Mouse (Mus musculus): Measurements from ENCODE around the gene Metap1.

Metap1 gene

DNA sequence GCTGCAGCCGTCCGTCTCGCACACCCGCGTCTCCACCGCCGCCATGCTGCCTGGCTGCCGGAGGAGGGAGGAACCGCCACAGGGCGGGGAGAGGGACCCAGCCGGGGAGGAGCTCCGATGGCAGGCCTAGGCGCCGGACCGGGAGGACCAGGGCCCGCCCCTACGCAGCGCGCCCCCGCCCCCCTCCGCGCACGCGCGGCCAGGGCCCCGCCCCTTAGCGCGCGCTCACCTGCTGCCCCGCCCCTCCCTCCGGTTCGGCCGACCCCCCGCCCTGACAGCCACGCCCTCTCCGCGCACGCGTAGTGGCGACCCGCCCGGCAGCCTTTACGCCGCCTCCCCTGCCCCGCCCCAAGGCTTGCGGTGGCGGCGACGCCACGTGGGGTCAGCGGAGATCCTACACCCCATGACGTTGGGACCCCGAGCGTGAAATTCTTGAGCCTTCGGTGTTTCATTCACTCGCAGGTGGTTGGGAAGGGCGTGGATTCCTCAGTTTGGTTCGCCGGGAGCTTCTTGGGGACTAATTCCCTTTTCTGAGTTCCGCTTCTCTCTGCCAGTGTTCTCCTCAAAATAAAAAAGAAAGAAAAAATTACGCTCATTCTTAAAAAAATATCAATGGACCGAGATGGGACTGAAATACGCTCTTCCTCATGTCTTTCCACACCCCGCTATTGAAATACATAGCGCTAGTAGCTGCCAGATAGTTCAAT is at the start of gene Metap1:
Gene Metap1, minus strand, starts transcription at position 189 of the 707 bp plus-strand sequence.
- peak; percentile 67 for DNase-seq (ENCODE audit: low read depth, low spot score)

DNA sequence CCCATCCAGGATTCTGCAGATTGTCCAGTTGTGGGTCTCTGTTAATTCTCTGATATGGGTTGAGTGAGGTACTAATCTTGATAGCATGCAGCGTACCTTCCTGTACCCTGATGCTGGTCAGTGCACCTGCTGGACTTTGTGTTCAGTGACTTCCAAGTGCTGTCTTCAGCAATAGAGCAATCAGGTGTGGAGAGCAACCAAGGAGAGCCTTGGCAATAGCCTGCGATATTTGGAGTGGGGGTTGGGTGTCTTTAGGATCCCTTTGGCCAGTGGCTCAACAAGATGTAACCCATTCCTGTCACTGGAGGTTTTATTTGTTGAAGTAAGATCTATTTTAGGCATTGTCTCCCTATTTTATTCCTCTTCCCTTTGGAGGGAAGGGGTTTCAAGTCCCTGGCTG is 46.7 kb upstream of the Metap1 start:
- no peak for DNase-seq (ENCODE audit: low read depth, low spot score)

DNA sequence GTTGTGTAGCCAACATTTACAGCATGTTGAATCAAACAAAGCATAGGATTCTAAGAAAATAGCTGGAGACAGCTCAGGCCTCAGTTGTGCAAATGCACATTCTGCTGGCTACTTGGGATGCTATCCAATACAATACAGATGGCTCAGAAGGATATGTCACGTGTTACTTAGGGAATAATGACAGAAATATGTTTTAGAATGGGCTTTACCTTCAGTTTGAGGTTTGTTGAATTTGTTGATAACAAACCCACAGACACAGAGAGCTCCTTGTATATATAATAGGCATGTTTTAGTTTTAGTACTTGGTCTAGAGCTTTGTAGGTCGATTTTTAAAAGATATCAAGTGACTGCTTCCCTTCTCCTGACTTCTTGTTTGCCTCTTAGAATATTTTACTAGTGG is 43.4 kb upstream of the Metap1 start:
- no peak for DNase-seq (ENCODE audit: low read depth, low spot score)

DNA sequence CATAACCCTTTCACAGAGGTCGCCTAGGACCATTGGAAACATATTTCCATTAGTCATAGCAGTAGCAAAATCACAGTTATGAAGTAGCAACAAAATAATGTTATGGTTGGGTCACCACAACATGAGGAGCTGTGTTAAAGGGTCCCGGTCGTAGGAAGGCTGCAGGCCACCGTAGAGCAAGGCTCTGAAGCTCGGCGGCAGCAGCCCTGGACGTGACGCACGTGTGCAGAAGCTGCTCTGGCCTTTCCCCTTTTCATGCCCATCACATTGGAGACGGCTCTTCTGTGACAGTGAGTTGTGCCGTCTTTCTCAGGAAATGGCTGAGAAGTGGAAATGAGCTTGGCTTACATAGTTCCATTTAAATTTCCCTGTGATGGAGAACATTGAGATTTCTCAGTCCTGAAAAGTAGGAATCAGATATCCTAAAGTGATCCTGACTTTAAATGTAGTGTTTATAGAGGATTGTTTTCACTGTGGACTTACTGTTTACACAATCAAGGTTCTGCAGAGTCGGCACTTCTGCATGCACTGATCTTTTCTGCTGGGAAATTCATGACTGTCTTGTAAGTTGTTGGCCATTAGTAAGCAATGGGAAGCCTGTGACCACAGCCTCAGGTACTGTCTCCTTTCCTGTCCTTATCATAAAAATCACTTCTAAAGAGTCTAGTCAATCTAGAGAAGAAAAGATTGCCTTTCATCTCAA is 42.3 kb upstream of the Metap1 start:
- no peak for DNase-seq (ENCODE audit: low read depth, low spot score)

DNA sequence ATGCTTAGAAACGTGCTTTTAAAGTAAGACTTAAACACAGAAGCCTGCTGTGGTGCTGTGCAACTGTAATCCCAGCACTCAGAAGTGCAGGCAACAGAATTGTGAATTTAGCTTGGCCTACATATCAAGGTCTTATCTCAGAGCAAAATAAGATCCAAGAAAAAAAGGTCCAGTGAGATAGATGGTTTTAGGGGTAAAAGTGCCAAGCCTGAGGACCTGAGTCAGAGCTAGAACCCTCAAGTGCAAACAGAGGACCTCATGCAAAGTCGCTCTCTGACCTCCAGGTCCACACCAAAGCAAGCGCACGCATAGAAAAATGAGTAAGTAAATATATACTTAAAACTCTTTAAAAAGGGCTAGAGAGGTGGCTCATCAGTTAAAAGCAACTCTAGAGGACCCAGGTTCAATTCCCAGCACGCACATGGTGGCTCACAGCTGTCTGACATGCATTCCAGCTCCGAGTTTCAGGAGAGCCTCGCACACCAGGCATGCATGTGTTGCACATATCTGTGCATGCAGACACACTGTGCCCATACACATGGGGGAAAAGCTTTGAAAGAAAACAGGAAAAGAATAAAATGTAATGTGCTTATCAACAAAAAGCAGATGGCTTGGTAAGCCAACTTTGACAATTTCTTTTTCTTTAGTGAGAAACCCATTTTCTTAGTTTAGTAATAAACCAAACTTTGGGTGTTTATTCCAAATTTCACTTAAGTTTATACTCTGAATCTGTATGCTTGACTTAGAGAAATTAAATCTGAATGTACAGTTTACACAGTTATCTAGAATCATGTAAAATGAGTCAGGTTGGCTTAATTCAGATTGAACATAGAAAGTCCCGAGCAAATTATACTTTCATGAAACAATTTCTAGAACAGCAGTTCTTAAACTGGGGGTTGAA is 41.5 kb upstream of the Metap1 start:
- no peak for DNase-seq (ENCODE audit: low read depth, low spot score)

- DNase-seq (ENCODE audit: low read depth, low spot score), result no peak
These were observed 39.0 kb upstream of the Metap1 start for GRCm38 (mm10) chr3:138528265-138528664.

DNA sequence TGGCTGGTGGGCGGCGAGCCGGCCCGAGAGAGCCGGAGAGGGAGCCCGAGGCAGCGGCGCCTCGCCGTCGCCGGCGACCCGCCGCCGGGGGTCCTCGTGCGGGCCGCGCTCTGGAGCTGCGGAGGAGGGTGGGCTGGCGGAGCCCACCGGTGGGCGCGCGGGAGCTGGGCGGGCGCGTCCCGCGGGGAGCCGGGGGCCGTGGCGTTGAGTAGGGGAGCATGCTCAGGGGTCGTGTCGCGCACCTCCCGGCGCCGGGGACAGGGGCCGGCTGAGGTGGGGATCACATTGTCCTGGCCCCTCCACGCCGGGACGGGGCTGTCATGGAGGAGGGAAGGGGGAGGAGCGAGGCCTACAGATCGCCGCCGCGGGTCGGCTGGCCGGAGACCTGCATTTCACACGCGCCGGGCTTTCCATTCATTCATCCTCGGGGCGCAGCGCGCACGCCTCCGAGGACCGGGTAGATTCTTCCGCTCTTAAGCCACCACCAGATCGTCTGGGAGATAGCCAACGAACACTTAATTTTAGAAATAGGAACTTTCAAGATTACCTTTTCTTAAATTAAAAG is 38.4 kb upstream of the Metap1 start:
- DNase-seq (ENCODE audit: low read depth, low spot score), result peak; percentile 50

DNA sequence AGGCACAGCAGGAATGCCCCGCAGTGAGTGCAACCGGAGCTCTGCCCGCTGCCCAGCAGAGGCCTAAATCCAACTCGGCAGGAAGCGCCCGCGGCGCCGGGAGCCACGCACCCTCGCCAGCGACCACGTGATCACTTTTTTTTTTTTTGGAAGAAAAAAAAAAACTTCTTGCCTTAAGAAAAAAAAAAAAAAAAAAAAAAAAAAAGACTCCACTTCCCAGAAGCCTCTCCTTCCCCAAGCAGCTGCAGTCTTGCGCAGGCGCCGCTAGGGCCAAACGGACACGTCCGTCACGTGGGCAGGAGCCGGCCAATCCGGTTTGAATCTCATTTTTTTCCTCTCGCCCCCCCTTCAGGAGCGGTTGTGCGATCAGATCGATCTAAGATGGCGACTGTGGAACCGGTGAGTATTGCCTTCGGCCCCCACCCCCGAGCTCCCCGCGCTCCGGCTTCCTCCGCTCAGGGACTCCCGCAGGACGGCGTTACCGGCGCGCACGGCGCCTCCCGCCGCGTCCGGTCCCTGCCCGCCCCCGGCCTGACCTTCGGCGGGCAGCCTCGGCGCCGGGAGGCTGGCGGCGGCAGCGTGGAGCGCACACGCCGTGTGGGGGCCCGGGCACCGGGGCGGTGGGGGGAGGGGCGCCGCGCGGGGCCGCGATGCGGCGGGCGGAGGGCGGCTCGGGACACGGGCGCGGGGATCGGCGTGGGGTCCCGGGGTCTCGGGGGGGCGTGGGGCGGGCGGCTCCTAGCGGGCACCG is 37.8 kb upstream of the Metap1 start:
- peak; percentile 94 for DNase-seq (ENCODE audit: low read depth, low spot score)

DNA sequence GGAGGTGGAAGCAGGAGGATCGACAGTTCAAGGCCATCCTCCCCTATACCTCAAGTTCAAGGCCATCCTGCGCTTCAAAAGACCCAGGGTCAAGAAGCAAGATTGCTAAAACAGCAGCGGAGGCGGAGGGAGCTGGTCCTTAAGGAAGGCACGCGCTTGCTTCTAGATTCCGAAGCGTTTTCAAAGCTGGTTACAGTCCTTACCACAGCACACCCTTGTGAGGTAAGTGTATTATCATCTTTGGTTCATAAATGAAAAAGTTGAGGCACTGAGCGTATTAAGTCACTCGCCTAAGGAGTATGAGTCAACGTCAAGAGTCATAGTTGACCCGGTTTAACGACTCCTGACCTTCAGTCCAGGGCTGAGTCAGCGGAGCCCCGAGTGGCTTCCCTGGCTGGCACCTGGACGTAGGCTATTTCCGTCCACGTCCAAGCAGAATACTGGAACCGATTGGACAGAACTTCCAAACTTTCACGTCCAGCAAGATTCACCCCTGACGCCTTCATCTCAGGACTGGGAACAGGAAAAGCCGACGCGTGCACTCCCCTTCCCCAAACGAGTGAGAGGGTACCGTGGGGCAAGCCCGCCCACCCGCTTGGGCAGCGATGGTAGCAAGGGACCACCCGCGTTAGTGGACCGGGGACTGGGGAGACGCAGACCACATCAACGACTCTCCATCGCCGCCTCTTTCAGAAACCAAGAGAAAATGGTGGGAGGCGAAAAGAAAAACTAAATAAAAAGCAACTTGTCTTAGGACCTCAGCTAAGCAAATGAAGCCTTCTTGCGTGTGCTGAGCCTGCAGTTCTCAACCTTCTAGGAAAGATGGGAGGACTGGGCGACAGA is 37.0 kb upstream of the Metap1 start, which contains the start of gene Eif4e:
Gene Eif4e, plus strand, starts transcription at position 107 of the 843 bp plus-strand sequence.
- no peak for DNase-seq (ENCODE audit: low read depth, low spot score)

DNA sequence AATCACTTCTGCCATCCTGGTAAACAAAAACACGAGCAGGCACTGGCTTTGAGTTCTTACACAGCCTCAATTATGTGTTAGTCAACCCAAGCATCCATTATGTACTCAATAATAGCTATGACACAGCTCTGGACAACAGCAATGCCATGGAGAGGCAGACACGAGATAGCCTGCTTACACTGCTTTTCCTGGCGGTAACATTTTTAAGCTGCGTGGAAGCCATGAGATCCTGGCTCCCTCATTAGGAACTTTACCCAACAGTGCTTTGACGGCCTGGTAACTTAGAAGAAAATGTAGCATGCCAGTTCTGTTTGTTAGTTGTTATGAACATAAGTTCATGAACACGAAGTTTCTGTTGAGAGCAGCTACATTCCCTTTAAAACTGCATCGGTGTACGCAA is 36.2 kb upstream of the Metap1 start:
- DNase-seq (ENCODE audit: low read depth, low spot score), result no peak

- DNase-seq (ENCODE audit: low read depth, low spot score), result no peak
These were observed 34.6 kb upstream of the Metap1 start for GRCm38 (mm10) chr3:138523956-138524355.

DNA sequence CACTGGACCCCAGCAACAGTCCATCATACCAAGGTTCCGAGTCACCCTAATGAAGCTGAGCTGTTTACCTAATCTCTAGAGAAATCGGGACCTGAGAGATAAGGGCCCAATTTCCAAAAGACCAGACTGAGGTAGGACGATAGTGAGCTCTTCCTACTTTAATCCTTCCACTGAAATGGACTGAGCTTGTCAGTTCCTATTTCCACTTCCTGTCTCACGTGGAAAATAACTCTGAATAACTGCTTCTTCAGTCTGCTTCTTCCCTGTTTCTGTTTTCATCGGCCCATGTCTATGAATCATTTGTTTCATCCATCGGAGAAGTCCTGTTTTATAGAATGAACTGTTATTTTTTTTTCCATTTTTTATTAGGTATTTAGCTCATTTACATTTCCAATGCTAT is 29.9 kb upstream of the Metap1 start:
- DNase-seq (ENCODE audit: low read depth, low spot score), result no peak

- DNase-seq (ENCODE audit: low read depth, low spot score), result no peak
These were observed 28.6 kb upstream of the Metap1 start for GRCm38 (mm10) chr3:138517881-138518280.

- no peak for DNase-seq (ENCODE audit: low read depth, low spot score)
These were observed 26.5 kb upstream of the Metap1 start for GRCm38 (mm10) chr3:138515656-138516370.

- no peak for DNase-seq (ENCODE audit: low read depth, low spot score)
These were observed 25.4 kb upstream of the Metap1 start for GRCm38 (mm10) chr3:138514749-138515148.

- DNase-seq (ENCODE audit: low read depth, low spot score), result no peak
These were observed 23.9 kb upstream of the Metap1 start for GRCm38 (mm10) chr3:138513243-138513642.

DNA sequence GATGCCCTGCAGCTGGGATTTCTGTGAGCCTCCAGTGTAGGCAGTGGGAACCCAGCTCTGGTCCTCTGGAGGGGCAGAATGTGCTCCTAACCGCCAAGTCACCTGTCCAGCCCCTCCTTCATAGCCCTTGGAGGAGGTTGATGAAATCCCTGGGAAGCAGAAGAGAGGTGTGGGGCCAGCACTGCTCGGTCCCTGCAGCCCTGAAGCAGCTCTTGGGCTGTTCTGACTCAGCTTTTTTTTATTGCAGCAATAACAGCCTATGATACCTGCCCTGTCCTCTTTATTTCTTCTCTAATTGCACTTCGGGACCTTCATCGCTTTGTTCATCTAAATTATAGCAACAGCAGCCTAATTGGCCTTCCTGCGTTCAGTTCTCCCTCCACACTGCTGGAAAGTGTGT is 21.2 kb upstream of the Metap1 start:
- no peak for DNase-seq (ENCODE audit: low read depth, low spot score)

DNA sequence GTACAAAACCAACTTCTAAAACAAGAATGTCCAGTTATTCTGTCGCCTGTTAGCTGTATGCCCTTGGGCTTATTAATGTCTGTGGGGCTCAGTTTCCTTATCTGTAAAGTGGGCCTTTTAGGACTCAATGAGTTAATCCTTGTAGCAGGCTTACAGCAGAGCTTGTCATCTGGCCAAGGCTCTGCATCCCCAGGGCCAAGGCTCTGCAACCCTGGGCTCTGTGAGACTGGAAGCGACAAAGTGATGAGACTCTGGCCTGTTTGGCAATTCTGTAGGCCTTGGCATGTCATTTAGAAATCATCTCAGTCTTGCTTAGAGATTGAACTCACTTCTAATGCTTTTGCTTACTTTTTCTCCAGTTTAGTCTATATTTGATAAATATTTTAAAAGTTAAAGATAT is 20.3 kb upstream of the Metap1 start:
- DNase-seq (ENCODE audit: low read depth, low spot score), result no peak

DNA sequence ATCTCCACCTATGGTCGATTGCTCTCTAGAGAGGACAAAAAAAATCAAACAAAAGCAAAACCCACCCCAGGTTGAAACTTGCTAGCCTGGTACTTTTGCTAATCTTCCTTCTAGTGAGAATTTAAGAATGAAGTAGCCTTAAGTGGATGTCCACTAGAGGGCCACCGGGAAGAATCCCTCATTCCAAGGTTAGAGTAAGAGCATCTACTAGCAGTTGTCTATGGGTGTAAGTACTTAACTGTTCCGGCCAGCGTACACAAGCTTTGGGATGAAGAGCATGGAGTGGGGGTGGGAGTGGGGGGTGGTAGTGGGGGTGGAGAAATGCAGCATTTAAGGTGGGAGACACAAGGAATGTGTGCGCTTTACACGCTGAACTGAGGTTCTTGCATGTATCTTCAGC is 17.4 kb upstream of the Metap1 start:
- no peak for DNase-seq (ENCODE audit: low read depth, low spot score)

GRCm38 (mm10) chr3:138503754-138504153 is 14.4 kb upstream of the Metap1 start:
- DNase-seq (ENCODE audit: low read depth, low spot score), result no peak

Measured in WW6 (cell line).